Mouse (Mus musculus): Measurements from ENCODE around the gene Vstm2a. TPM values are rescaled to one million over a fixed set of nuclear protein-coding genes. Genes with fewer than 3 reads are reported as not detected.

Vstm2a gene
- total RNA-seq (2012; rRNA removed) (not detected in 2 replicates), total RNA-seq (2014; rRNA removed) (not detected in 2 replicates), polyA plus RNA-seq (2012; ENCODE audit: insufficient read length, low read depth) (not detected in 2 replicates)

DNA sequence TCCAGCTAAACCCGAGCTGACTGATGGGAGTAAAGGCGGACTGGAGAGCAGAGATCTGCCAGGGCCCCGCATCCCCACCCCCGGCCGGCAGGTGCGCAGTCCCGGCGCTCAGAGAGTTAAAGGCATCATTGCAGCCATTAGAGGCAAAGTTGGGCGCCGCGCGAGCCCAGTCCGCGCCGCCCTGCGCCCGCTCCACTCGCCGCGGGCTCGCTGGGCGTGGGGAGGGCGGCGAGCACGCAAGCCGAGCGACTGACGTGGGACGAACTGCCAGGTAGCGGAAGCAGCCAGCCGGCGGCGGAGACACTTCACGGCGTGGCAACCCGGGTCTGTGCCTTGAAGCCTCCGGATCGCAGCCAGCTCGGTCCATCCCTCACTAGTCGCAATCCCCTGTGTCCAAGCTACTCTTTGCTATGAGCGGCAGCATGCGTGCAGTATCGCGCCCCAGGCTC is at the start of gene Vstm2a:
Vstm2a (plus strand) TSS at position 252 of the 449 bp plus-strand sequence.
- H3K79me2 ChIP-seq (replicated peaks; ENCODE audit: control insufficient read depth, extremely low read depth, insufficient read depth, poor library complexity, severe bottlenecking) = no peaks in the 10 kb centered on the region
- no peak for DNase-seq (ENCODE audit: extremely low read depth)
- no peak for TF ChIP-seq ZC3H11A (IDR thresholded peaks at IDR 0.05; ENCODE audit: low read depth, low read length)
- no peak for TF ChIP-seq ELF1 (IDR thresholded peaks at IDR 0.05; ENCODE audit: low read depth, low read length)
- no peak for TF ChIP-seq ETS1 (conservative IDR thresholded peaks at IDR 0.05; ENCODE audit: low read depth, low read length)
- no peak for TF ChIP-seq CHD1 (IDR thresholded peaks at IDR 0.05; ENCODE audit: low read depth, low read length)
- no peak for TF ChIP-seq CTCF (conservative IDR thresholded peaks at IDR 0.05 in 1 of 2, IDR thresholded peaks at IDR 0.05 in 1 of 2; ENCODE audit: low read depth in 2 of 2, low read length in 2 of 2)
- TF ChIP-seq MAZ (IDR thresholded peaks at IDR 0.05; ENCODE audit: low read depth, low read length) = no peak
- no peak for TF ChIP-seq PAX5 (IDR thresholded peaks at IDR 0.05; ENCODE audit: low read length)
- no peak for TF ChIP-seq USF1 (IDR thresholded peaks at IDR 0.05; ENCODE audit: low read depth, low read length)
- TF ChIP-seq TCF12 (IDR thresholded peaks at IDR 0.05; ENCODE audit: low read depth, low read length) = no peak
- no peak for TF ChIP-seq IRF4 (IDR thresholded peaks at IDR 0.05; ENCODE audit: low read depth, low read length)
- TF ChIP-seq ZNF384 (IDR thresholded peaks at IDR 0.05; ENCODE audit: low read depth, low read length) = no peak
- no peaks in the 10 kb centered on the region for H3K27me3 ChIP-seq (replicated peaks)
- no peaks in the 10 kb centered on the region for H3K36me3 ChIP-seq (replicated peaks in 1 of 2; ENCODE audit: control insufficient read depth in 1 of 2, insufficient read depth in 1 of 2, low read length in 1 of 2)
- no peak within 1 kb of the TSS for H3K4me2 ChIP-seq (ENCODE audit: insufficient read depth, low read depth, poor library complexity, severe bottlenecking)
- H3K27ac ChIP-seq (ENCODE audit: insufficient read depth, low read depth) = no peak within 1 kb of the TSS
- no peak within 1 kb of the TSS for H3K9ac ChIP-seq (ENCODE audit: insufficient read depth, low read depth)
- H3K4me3 ChIP-seq (replicated peaks in 1 of 3; ENCODE audit: low read depth in 2 of 3, low read length in 2 of 3, poor library complexity in 1 of 3) = no peak within 1 kb of the TSS
- H3K9me3 ChIP-seq (replicated peaks; ENCODE audit: low read length) = no peaks in the 10 kb centered on the region
- dilution Hi-C loops (cut with MboI; ENCODE audit: extremely low pct_ligation_motif_present, extremely low pct_unique_long_range_greater_than_20kb, low sequenced_read_pairs) (no loop called here), in situ Hi-C loops (cut with MboI; ENCODE audit: low pct_ligation_motif_present, low pct_unique_long_range_greater_than_20kb, low sequenced_read_pairs) (no loop called here)
- H3K4me1 ChIP-seq (ENCODE audit: control insufficient read depth in 1 of 2, insufficient read depth in 2 of 2) = no peaks in the 10 kb centered on the region

DNA sequence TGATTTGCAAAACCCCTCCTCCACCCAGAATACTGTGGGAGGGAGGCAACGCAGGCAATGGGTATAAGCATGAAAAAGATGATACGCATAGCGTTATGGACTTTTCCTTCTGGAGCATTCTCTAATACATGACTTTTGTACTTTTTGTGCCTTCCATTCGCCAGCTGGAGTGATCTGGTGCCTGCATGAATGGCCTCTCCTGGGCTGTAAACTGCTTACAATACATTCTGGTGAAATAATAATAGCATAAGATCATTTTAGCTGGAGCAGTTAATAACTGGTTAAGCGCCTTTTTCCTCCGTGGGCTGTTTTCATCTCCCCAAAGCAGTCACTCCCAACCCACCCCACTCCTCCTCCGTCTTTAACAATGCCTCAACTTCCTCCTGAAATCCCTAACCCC is 513 bp upstream of the Vstm2a start:
- in situ Hi-C loops (cut with MboI; ENCODE audit: low pct_ligation_motif_present, low pct_unique_long_range_greater_than_20kb, low sequenced_read_pairs) = no loop called here
- no peak overlapping the region for H3K4me3 ChIP-seq (replicated peaks in 1 of 3; ENCODE audit: low read depth in 2 of 3, low read length in 2 of 3, poor library complexity in 1 of 3)
- dilution Hi-C loops (cut with MboI; ENCODE audit: extremely low pct_ligation_motif_present, extremely low pct_unique_long_range_greater_than_20kb, low sequenced_read_pairs) = no loop called here

GRCm38 (mm10) chr11:16258300-16258699 is 776 bp downstream of the Vstm2a start:
- H3K9me3 ChIP-seq (replicated peaks; ENCODE audit: low read length) = no peaks in the 10 kb centered on the region

More for the DNA sequence above, 513 bp upstream of the Vstm2a start:
- no peaks in the 10 kb centered on the region for H3K79me2 ChIP-seq (replicated peaks; ENCODE audit: control insufficient read depth, extremely low read depth, insufficient read depth, poor library complexity, severe bottlenecking)
- H3K4me2 ChIP-seq (ENCODE audit: insufficient read depth, low read depth, poor library complexity, severe bottlenecking) = no peak overlapping the region
- no peak for TF ChIP-seq CTCF (conservative IDR thresholded peaks at IDR 0.05 in 1 of 2, IDR thresholded peaks at IDR 0.05 in 1 of 2; ENCODE audit: low read depth in 2 of 2, low read length in 2 of 2)
- no peak for TF ChIP-seq RAD21 (IDR thresholded peaks at IDR 0.05; ENCODE audit: low read depth, low read length)
- no peaks in the 10 kb centered on the region for H3K4me1 ChIP-seq (ENCODE audit: control insufficient read depth in 1 of 2, insufficient read depth in 2 of 2)
- no peaks in the 10 kb centered on the region for H3K36me3 ChIP-seq (replicated peaks in 1 of 2; ENCODE audit: control insufficient read depth in 1 of 2, insufficient read depth in 1 of 2, low read length in 1 of 2)
- DNase-seq (ENCODE audit: extremely low read depth) = no peak
- no peaks in the 10 kb centered on the region for H3K27me3 ChIP-seq (replicated peaks)
- H3K9ac ChIP-seq (ENCODE audit: insufficient read depth, low read depth) = no peak overlapping the region
- no peak overlapping the region for H3K27ac ChIP-seq (ENCODE audit: insufficient read depth, low read depth)
- H3K9me3 ChIP-seq (replicated peaks; ENCODE audit: low read length) = no peaks in the 10 kb centered on the region

More at GRCm38 (mm10) chr11:16258300-16258699, 776 bp downstream of the Vstm2a start:
- H3K9ac ChIP-seq (ENCODE audit: insufficient read depth, low read depth) = no peak overlapping the region
- in situ Hi-C loops (cut with MboI; ENCODE audit: low pct_ligation_motif_present, low pct_unique_long_range_greater_than_20kb, low sequenced_read_pairs) = no loop called here
- no peak overlapping the region for H3K4me3 ChIP-seq (replicated peaks in 1 of 3; ENCODE audit: low read depth in 2 of 3, low read length in 2 of 3, poor library complexity in 1 of 3)
- H3K4me2 ChIP-seq (ENCODE audit: insufficient read depth, low read depth, poor library complexity, severe bottlenecking) = no peak overlapping the region
- H3K27ac ChIP-seq (ENCODE audit: insufficient read depth, low read depth) = no peak overlapping the region
- no peaks in the 10 kb centered on the region for H3K36me3 ChIP-seq (replicated peaks in 1 of 2; ENCODE audit: control insufficient read depth in 1 of 2, insufficient read depth in 1 of 2, low read length in 1 of 2)
- DNase-seq (ENCODE audit: extremely low read depth) = no peak
- TF ChIP-seq JUND (conservative IDR thresholded peaks at IDR 0.05; ENCODE audit: low read depth, low read length) (no peak), SMC3 (IDR thresholded peaks at IDR 0.05; ENCODE audit: low read depth, low read length) (no peak), USF1 (IDR thresholded peaks at IDR 0.05; ENCODE audit: low read depth, low read length) (no peak)
- no peaks in the 10 kb centered on the region for H3K27me3 ChIP-seq (replicated peaks)
- H3K79me2 ChIP-seq (replicated peaks; ENCODE audit: control insufficient read depth, extremely low read depth, insufficient read depth, poor library complexity, severe bottlenecking) = no peaks in the 10 kb centered on the region
- no peaks in the 10 kb centered on the region for H3K4me1 ChIP-seq (ENCODE audit: control insufficient read depth in 1 of 2, insufficient read depth in 2 of 2)
- dilution Hi-C loops (cut with MboI; ENCODE audit: extremely low pct_ligation_motif_present, extremely low pct_unique_long_range_greater_than_20kb, low sequenced_read_pairs) = no loop called here
